Mouse (Mus musculus): Measurements from ENCODE around the gene Gm44965.
"Not testable (repeated sequence)": the region's sequence is repeated elsewhere in the genome, so short reads cannot be mapped to it uniquely, and the experiment has no call there.

Gene Gm44965

GRCm38 (mm10) chr6:48579215-48579648 is 14.5 kb upstream of the Gm44965 start:
- no peak for DNase-seq (ENCODE audit: low read depth, low spot score)

GRCm38 (mm10) chr6:48581257-48581656 is 12.5 kb upstream of the Gm44965 start:
- DNase-seq (ENCODE audit: low read depth, low spot score): no peak

GRCm38 (mm10) chr6:48582037-48582436 is 11.7 kb upstream of the Gm44965 start:
- DNase-seq (ENCODE audit: low read depth, low spot score): no peak

- no peak for DNase-seq (ENCODE audit: low read depth, low spot score)
Observed at GRCm38 (mm10) chr6:48589194-48589750, 4.5 kb upstream of the Gm44965 start, which contains the start of gene Gm45021. TSS of gene Gm45021 (plus strand) at chr6:48589610.

GRCm38 (mm10) chr6:48591221-48591845 is 2.4 kb upstream of the Gm44965 start:
- DNase-seq (ENCODE audit: low read depth, low spot score): no peak

GRCm38 (mm10) chr6:48591871-48592270 is 1.9 kb upstream of the Gm44965 start:
- DNase-seq (ENCODE audit: low read depth, low spot score): no peak

GRCm38 (mm10) chr6:48594043-48594738 is 450 bp downstream of the Gm44965 start:
- peak; percentile 20 for DNase-seq (ENCODE audit: low read depth, low spot score)

DNA sequence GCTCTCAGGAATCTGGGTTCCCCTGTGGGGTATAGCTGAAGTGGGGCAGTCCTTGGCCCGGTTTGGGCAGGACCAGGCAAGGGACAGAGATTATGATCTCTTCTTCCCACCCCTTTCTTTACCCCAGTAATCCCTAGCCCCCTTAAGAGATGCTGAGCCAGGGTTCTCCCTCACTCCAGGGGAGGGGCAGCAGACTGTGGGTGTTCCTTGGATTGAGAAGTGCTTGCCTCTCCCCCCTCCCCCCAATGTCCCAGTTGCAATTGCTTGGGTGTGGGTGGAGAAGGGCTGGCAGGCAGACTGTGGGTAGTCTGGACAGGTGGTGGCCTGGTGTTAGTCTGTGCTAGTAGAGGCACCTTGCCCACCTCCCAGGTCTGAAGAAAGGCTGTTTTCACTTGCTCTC is 1.5 kb downstream of the Gm44965 start:
- no peak for DNase-seq (ENCODE audit: low read depth, low spot score)

GRCm38 (mm10) chr6:48596545-48597232 is 2.9 kb downstream of the Gm44965 start:
- DNase-seq (ENCODE audit: low read depth, low spot score): no peak

DNA sequence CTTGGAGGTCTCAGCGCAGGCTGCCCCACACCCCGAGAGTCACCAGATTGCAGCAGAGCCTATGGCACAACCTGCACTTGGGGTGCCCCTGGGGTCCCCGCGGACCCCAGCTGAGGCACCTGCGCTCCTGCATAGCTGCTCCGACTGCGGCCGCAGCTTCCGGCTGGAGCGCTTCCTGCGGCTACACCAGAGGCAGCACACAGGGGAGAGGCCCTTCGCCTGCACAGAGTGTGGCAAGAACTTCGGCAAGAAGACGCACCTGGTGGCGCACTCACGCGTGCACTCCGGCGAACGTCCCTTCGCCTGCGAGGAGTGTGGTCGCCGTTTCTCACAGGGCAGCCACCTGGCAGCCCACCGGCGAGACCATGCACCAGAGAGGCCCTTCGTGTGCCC is 3.5 kb downstream of the Gm44965 start:
- no peak for DNase-seq (ENCODE audit: low read depth, low spot score)

DNA sequence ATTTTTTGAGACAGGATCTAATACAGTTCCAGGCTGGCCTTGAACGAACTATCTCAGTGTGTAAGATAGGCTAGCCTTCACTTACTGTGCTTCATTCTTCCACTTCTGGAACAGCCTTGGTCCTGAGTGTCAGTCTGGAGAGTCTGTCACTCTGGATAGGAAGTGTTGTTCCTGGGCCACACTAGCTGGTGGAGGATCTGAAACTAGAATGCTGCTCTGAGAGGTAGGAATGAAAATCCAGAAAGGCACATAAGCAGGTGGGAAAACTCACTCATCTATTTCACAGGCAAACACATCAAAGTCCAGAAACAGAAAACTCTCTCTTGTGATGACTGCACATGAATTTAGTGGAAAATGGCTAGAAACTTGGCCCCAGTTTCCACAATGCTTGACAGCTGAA is 6.9 kb downstream of the Gm44965 start:
- DNase-seq (ENCODE audit: low read depth, low spot score): no peak

DNA sequence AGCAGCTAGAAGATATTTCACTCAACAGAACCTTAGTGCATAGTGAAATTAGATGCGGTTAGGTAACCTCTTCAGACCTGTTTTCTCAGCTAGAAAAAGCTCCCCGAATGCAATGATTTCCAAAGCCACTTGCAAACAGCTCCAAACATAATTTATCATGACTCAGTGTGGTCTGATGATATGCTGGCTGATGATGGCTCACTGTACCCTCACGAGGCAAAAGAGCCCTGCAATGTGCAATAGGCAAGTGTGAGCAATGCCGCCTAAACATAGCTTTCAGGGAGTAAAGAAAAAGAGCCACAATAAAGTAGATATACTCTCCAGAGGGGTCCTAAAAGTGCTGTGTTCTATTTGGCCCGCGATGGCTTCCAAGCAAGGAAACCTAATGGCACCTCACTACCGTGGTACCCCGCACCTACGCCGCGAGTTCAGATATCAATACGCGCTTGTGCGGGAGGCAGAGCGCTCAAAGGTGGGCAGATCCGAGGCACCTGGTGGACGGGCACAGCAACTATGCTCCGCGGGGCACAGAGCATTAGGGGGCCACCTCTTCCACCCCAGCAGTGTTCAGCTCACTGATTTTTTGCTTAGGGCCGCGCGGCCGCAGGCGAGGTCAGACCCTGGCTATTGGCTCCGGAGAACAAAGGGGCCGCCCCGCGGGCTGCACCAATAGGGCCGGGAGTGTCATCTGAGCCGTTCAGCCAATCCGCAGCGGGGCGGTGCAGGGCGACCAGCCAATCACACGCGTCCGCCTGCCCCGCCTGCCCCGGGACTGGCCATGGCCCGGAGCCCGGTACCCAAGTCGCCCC is 7.7 kb downstream of the Gm44965 start, which contains the start of gene Zfp775:
TSS of gene Zfp775 (plus strand) at position 793 of the 809 bp plus-strand sequence.
- no peak for DNase-seq (ENCODE audit: low read depth, low spot score)

DNA sequence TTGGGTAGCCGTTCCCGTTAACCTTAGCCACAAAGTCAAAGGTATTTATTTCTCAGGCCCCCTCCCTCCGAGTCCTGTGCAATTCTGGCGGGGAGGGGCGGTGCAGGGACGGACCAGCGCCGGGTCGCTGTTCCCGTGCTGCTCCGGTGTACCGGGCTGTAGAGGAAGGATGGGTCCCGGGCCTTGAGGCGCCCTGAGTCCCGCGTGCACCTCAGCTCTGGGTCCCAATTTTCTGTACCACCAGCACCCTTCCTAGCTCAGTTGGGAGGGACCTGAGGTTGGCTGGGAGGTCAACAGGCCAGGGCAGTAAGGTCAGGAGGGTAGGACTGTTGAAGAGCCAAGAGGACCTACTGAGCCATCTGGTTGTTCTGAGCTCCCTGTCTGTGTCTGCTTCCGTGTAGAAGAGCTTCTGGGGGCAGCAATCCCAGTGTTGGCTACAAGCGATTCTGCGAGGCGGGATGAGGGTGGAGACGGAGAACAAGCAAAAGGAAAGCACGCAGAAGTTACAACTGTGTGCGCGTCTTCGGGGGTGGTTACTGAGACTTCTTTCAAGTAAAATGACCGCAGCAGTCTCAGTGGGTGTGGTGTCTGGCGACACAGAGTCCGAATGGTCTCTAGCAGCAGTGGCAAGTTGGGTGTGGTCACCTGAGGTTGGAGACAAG is 8.5 kb downstream of the Gm44965 start:
- DNase-seq (ENCODE audit: low read depth, low spot score): no peak

DNA sequence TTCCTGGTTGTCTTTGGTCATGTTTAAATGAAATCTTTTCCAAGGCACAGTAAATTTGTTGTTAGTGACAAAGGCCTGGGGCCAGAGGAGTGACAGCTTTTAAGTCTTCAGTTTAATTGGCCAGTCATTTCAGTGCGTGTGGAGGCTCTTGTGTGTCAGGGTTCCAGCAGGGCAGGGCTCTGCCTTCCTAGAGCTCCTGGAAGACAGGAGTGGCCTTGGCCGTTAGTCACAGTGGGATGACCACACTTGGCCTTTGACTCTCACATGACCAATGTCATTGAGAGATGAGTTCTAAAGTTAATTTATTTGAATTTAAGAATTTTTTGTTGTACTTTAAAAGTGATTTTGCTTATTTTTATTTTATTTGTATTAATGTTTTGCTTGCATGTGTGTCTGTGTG is 14.4 kb downstream of the Gm44965 start:
- DNase-seq (ENCODE audit: low read depth, low spot score): no peak

GRCm38 (mm10) chr6:48609512-48609911 is 15.8 kb downstream of the Gm44965 start:
- DNase-seq (ENCODE audit: low read depth, low spot score): no peak

GRCm38 (mm10) chr6:48610657-48611056 is 16.9 kb downstream of the Gm44965 start:
- no peak for DNase-seq (ENCODE audit: low read depth, low spot score)

GRCm38 (mm10) chr6:48613464-48613863 is 19.7 kb downstream of the Gm44965 start:
- DNase-seq (ENCODE audit: low read depth, low spot score): no peak

- DNase-seq (ENCODE audit: low read depth, low spot score): no peak
Observed at GRCm38 (mm10) chr6:48614756-48615155, 21.0 kb downstream of the Gm44965 start.

- no peak for DNase-seq (ENCODE audit: low read depth, low spot score)
Observed at GRCm38 (mm10) chr6:48620031-48620430, 26.3 kb downstream of the Gm44965 start.

GRCm38 (mm10) chr6:48622186-48622843 is 28.6 kb downstream of the Gm44965 start:
- DNase-seq (ENCODE audit: low read depth, low spot score): not testable (repeated sequence)
